Mouse (Mus musculus): ENCODE results near the gene Hoga1. TPM values are rescaled to one million over a fixed set of nuclear protein-coding genes. Genes with fewer than 3 reads are reported as not detected.

Gene Hoga1
- polyA plus RNA-seq, 2 experiments = 2.4 to 3.7 TPM

DNA sequence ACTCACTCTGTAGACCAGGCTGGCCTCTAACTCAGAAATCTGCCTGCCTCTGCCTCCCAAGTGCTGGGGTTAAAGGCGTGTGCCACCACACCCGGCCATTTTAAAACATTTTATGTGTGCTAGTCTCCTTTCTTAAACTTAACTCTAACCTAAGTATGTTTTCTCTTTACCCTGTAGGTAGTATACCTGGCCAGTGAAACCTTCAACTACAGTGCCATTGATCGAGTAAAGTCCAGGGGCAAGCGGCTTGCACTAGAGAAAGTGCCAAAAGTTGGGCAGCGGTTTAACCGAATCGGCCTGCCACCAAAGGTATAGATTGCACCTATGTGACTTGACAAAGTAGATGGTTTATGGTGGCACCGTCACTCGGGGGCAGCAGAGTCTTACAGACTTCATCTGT is 59.3 kb downstream of the Hoga1 start:
- Histone ChIP-seq H3K4me3 (replicated peaks; ENCODE audit: low read length) (no peak overlapping the region), H3K27me3 (ENCODE audit: control insufficient read depth, insufficient read depth, low read length) (no peaks in the 10 kb centered on the region), H3K36me3 (ENCODE audit: control insufficient read depth, insufficient read depth, low read length) (peaks cover 48% of the 10 kb centered on the region), H3K27ac (replicated peaks; ENCODE audit: low read depth, low read length) (no peak overlapping the region), H3K4me2 (replicated peaks; ENCODE audit: low read depth, low read length, severe bottlenecking) (no peak overlapping the region), H3K9me3 (ENCODE audit: control insufficient read depth, low read length) (no peaks in the 10 kb centered on the region), H3K9ac (ENCODE audit: low read depth, low read length, severe bottlenecking) (no peak overlapping the region), H3K4me1 (ENCODE audit: control insufficient read depth, insufficient read depth, low read length) (no peaks in the 10 kb centered on the region)
- TF ChIP-seq POLR2A (IDR thresholded peaks at IDR 0.05; ENCODE audit: borderline replicate concordance, extremely low read depth, insufficient read depth, insufficient read length) = no peak
- ATAC-seq (ENCODE audit: low FRiP score, low read depth) (no peak), DNase-seq (ENCODE audit: low spot score) (no peak)
- 92% methylated on average over 9 of the region's 9 CpGs for WGBS

DNA sequence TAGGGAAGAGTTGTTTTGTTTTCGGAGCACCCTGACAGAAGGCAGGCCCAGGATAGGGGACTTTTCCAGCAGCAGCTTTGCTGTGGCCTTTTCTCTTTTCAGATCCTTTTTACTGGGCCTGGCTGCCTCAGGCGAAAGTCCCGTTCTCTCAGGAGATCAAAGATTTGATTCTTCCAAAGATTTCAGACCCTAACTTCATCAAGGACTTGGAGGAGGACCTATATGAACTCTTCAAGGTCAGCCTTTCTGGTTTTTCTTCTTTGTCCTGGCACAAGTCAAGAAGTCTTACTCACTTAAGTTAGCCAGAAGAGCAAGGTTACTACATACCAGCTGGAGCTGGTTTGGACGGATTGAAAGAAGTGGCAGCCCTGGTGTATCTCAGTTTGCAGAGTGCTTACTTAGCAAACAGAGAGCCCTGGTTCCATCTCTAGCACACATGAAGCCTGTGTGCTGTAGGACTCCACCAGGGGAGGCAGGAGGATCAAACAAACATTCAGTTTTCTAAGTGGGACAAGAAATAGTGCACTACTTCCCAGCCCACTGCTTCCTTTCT is 70.4 kb downstream of the Hoga1 start:
- DNase-seq (ENCODE audit: low spot score) (no peak), ATAC-seq (ENCODE audit: low FRiP score, low read depth) (no peak)
- Histone ChIP-seq H3K27ac (replicated peaks; ENCODE audit: low read depth, low read length) (no peak overlapping the region), H3K27me3 (ENCODE audit: control insufficient read depth, insufficient read depth, low read length) (no peaks in the 10 kb centered on the region), H3K4me3 (replicated peaks; ENCODE audit: low read length) (no peak overlapping the region), H3K9me3 (ENCODE audit: control insufficient read depth, low read length) (no peaks in the 10 kb centered on the region), H3K4me1 (ENCODE audit: control insufficient read depth, insufficient read depth, low read length) (no peaks in the 10 kb centered on the region), H3K36me3 (ENCODE audit: control insufficient read depth, insufficient read depth, low read length) (peaks cover 78% of the 10 kb centered on the region), H3K9ac (ENCODE audit: low read depth, low read length, severe bottlenecking) (no peak overlapping the region), H3K4me2 (replicated peaks; ENCODE audit: low read depth, low read length, severe bottlenecking) (no peak overlapping the region)
- TF ChIP-seq POLR2A (IDR thresholded peaks at IDR 0.05; ENCODE audit: borderline replicate concordance, extremely low read depth, insufficient read depth, insufficient read length) = no peak
- WGBS = 91% methylated on average over 4 of the region's 4 CpGs

DNA sequence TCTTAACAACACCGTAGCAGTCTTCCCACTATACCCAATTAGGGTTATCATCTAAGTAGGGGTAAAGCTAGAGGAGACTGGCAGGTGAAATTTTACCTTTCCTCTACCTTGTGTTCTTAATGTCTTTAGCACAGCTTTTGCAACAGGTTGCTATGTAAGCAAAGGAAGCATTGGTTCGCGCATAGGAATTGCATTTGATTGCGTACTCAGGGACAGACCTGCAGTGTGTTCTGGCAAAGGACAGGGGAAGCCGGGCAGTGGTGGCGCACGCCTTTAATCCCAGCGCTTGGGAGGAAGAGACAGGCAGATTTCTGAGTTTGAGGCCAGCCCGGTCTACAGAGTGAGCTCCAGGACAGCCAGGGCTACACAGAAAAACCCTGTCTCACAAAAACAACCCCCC is 72.7 kb downstream of the Hoga1 start:
- TF ChIP-seq POLR2A (IDR thresholded peaks at IDR 0.05; ENCODE audit: borderline replicate concordance, extremely low read depth, insufficient read depth, insufficient read length) = no peak
- ATAC-seq (ENCODE audit: low FRiP score, low read depth) (no peak), DNase-seq (ENCODE audit: low spot score) (no peak)
- Histone ChIP-seq H3K4me1 (ENCODE audit: control insufficient read depth, insufficient read depth, low read length) (no peaks in the 10 kb centered on the region), H3K9ac (ENCODE audit: low read depth, low read length, severe bottlenecking) (no peak overlapping the region), H3K9me3 (ENCODE audit: control insufficient read depth, low read length) (no peaks in the 10 kb centered on the region), H3K36me3 (ENCODE audit: control insufficient read depth, insufficient read depth, low read length) (peaks cover 92% of the 10 kb centered on the region), H3K4me2 (replicated peaks; ENCODE audit: low read depth, low read length, severe bottlenecking) (no peak overlapping the region), H3K27me3 (ENCODE audit: control insufficient read depth, insufficient read depth, low read length) (no peaks in the 10 kb centered on the region), H3K4me3 (replicated peaks; ENCODE audit: low read length) (no peak overlapping the region), H3K27ac (replicated peaks; ENCODE audit: low read depth, low read length) (no peak overlapping the region)
- 94% methylated on average over 9 of the region's 9 CpGs for WGBS

DNA sequence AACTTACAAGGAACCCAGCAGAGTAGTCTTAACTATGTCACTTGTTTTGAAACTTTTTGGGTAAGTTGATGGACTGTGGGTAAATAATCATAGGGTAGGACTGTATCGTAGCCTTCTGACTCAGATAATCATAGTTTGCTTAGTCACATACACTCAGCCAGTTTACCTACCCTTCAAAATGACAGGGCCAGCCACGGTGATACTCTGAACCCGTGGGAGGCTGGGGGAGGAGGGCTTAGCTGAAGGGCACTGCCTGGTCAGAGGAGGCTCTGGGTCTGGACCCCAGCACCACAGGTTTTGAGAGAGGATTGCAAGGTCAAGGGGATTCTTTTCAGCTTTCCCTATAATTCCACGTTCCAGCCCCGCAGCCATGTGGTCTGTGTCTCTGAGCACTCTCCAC is 73.2 kb downstream of the Hoga1 start:
- Histone ChIP-seq H3K4me3 (replicated peaks; ENCODE audit: low read length) (no peak overlapping the region), H3K27ac (replicated peaks; ENCODE audit: low read depth, low read length) (no peak overlapping the region), H3K4me2 (replicated peaks; ENCODE audit: low read depth, low read length, severe bottlenecking) (no peak overlapping the region), H3K9ac (ENCODE audit: low read depth, low read length, severe bottlenecking) (no peak overlapping the region), H3K27me3 (ENCODE audit: control insufficient read depth, insufficient read depth, low read length) (no peaks in the 10 kb centered on the region), H3K9me3 (ENCODE audit: control insufficient read depth, low read length) (no peaks in the 10 kb centered on the region), H3K36me3 (ENCODE audit: control insufficient read depth, insufficient read depth, low read length) (peaks cover 92% of the 10 kb centered on the region), H3K4me1 (ENCODE audit: control insufficient read depth, insufficient read depth, low read length) (no peaks in the 10 kb centered on the region)
- WGBS = 85% methylated on average over 5 of the region's 5 CpGs
- ATAC-seq (ENCODE audit: low FRiP score, low read depth) = no peak
- no peak for TF ChIP-seq POLR2A (IDR thresholded peaks at IDR 0.05; ENCODE audit: borderline replicate concordance, extremely low read depth, insufficient read depth, insufficient read length)
- no peak for DNase-seq (ENCODE audit: low spot score)

DNA sequence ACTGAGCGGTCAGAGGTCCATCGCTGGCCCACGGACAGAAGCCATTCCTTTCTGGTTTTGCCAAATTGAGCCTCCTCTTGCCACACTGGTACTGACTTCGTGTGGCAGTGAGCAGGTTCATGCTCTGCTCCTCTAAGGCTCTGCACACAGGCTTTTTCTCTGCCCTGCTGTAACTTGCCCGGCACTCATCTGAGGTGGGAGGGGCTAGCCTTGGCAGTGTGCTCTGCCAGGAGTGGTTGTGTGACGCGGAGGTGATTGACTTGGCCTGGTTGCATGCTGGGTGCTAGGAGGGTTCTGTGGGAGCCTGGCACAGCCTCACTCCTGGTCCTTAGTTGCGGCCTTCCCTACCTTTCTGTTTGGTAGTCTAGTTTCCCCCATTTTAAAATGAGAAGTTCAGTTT is 75.0 kb downstream of the Hoga1 start:
- no peaks in the 10 kb centered on the region for H3K27me3 ChIP-seq (ENCODE audit: control insufficient read depth, insufficient read depth, low read length)
- peaks cover 95% of the 10 kb centered on the region for H3K36me3 ChIP-seq (ENCODE audit: control insufficient read depth, insufficient read depth, low read length)
- H3K4me3 ChIP-seq (replicated peaks; ENCODE audit: low read length) = no peak overlapping the region
- no peak overlapping the region for H3K27ac ChIP-seq (replicated peaks; ENCODE audit: low read depth, low read length)
- H3K4me1 ChIP-seq (ENCODE audit: control insufficient read depth, insufficient read depth, low read length) = no peaks in the 10 kb centered on the region
- WGBS = 86% methylated on average over 8 of the region's 8 CpGs
- TF ChIP-seq POLR2A (IDR thresholded peaks at IDR 0.05; ENCODE audit: borderline replicate concordance, extremely low read depth, insufficient read depth, insufficient read length) = no peak
- no peak for ATAC-seq (ENCODE audit: low FRiP score, low read depth)
- no peaks in the 10 kb centered on the region for H3K9me3 ChIP-seq (ENCODE audit: control insufficient read depth, low read length)
- H3K4me2 ChIP-seq (replicated peaks; ENCODE audit: low read depth, low read length, severe bottlenecking) = no peak overlapping the region
- no peak overlapping the region for H3K9ac ChIP-seq (ENCODE audit: low read depth, low read length, severe bottlenecking)
- DNase-seq (ENCODE audit: low spot score) = no peak

Other genes with a start within 250 kb of the Hoga1 start
- gene Arhgap19, start 243.6 kb upstream of the Hoga1 start, polyA plus RNA-seq (2012; rRNA removed) = 19.7 and 19.9 TPM in 2 replicates
- gene Arhgap19, start 243.6 kb upstream of the Hoga1 start, polyA plus RNA-seq (2014; fragmentation: Nextera tagmentation; extraction: Ambion mirVana) = 18.8 and 19.1 TPM in 2 replicates
- gene Frat1, start 215.6 kb upstream of the Hoga1 start, polyA plus RNA-seq (2012; rRNA removed) = 1.5 and 1.9 TPM in 2 replicates
- gene Frat1, start 215.6 kb upstream of the Hoga1 start, polyA plus RNA-seq (2014; fragmentation: Nextera tagmentation; extraction: Ambion mirVana) = 4.6 and 4.9 TPM in 2 replicates
- 3.6 and 4.7 TPM in 2 replicates for gene Frat2, start 197.5 kb upstream of the Hoga1 start, polyA plus RNA-seq (2012; rRNA removed)
- 1.9 and 3.2 TPM in 2 replicates for gene Frat2, start 197.5 kb upstream of the Hoga1 start, polyA plus RNA-seq (2014; fragmentation: Nextera tagmentation; extraction: Ambion mirVana)
- 13.9 and 15.0 TPM in 2 replicates for gene Rrp12, start 149.4 kb upstream of the Hoga1 start, polyA plus RNA-seq (2012; rRNA removed)
- 13.2 TPM in 2 replicates for gene Rrp12, start 149.4 kb upstream of the Hoga1 start, polyA plus RNA-seq (2014; fragmentation: Nextera tagmentation; extraction: Ambion mirVana)
- 465 and 490 TPM in 2 replicates for gene Pgam1, start 133.7 kb upstream of the Hoga1 start, polyA plus RNA-seq (2012; rRNA removed)
- gene Pgam1, start 133.7 kb upstream of the Hoga1 start, polyA plus RNA-seq (2014; fragmentation: Nextera tagmentation; extraction: Ambion mirVana) = 543 and 562 TPM in 2 replicates
- gene Exosc1, start 112.2 kb upstream of the Hoga1 start, polyA plus RNA-seq (2012; rRNA removed) = 35.9 and 40.1 TPM in 2 replicates
- gene Exosc1, start 112.2 kb upstream of the Hoga1 start, polyA plus RNA-seq (2014; fragmentation: Nextera tagmentation; extraction: Ambion mirVana) = 74.9 and 76.1 TPM in 2 replicates
- gene Zdhhc16, start 112.1 kb upstream of the Hoga1 start, polyA plus RNA-seq (2012; rRNA removed) = 114 and 146 TPM in 2 replicates
- 76.1 and 79.2 TPM in 2 replicates for gene Zdhhc16, start 112.1 kb upstream of the Hoga1 start, polyA plus RNA-seq (2014; fragmentation: Nextera tagmentation; extraction: Ambion mirVana)
- 83.7 and 102 TPM in 2 replicates for gene Mms19, start 64.5 kb upstream of the Hoga1 start, polyA plus RNA-seq (2012; rRNA removed)
- 30.0 and 36.1 TPM in 2 replicates for gene Mms19, start 64.5 kb upstream of the Hoga1 start, polyA plus RNA-seq (2014; fragmentation: Nextera tagmentation; extraction: Ambion mirVana)
- gene Ubtd1, start 63.8 kb upstream of the Hoga1 start, polyA plus RNA-seq (2012; rRNA removed) = 38.9 and 50.1 TPM in 2 replicates
- gene Ubtd1, start 63.8 kb upstream of the Hoga1 start, polyA plus RNA-seq (2014; fragmentation: Nextera tagmentation; extraction: Ambion mirVana) = 19.4 and 19.7 TPM in 2 replicates
- gene Ankrd2, start 9.6 kb upstream of the Hoga1 start, polyA plus RNA-seq (2012; rRNA removed) = 0.58 and 0.96 TPM in 2 replicates
- 0.66 and 1.5 TPM in 2 replicates for gene Ankrd2, start 9.6 kb upstream of the Hoga1 start, polyA plus RNA-seq (2014; fragmentation: Nextera tagmentation; extraction: Ambion mirVana)
- gene 4933411K16Rik, start 6.6 kb downstream of the Hoga1 start, polyA plus RNA-seq (2012; rRNA removed) = 0.34 and 0.49 TPM in 2 replicates
- gene 4933411K16Rik, start 6.6 kb downstream of the Hoga1 start, polyA plus RNA-seq (2014; fragmentation: Nextera tagmentation; extraction: Ambion mirVana) = 0.33 TPM in 1 of 2 replicates, not detected in the other
- 22.8 and 25.8 TPM in 2 replicates for gene Morn4, start 40.7 kb downstream of the Hoga1 start, polyA plus RNA-seq (2012; rRNA removed)
- 20.0 and 25.5 TPM in 2 replicates for gene Morn4, start 40.7 kb downstream of the Hoga1 start, polyA plus RNA-seq (2014; fragmentation: Nextera tagmentation; extraction: Ambion mirVana)
- gene Pi4k2a, start 44.9 kb downstream of the Hoga1 start, polyA plus RNA-seq (2012; rRNA removed) = 34.4 and 38.1 TPM in 2 replicates
- gene Pi4k2a, start 44.9 kb downstream of the Hoga1 start, polyA plus RNA-seq (2014; fragmentation: Nextera tagmentation; extraction: Ambion mirVana) = 29.9 and 32.8 TPM in 2 replicates
- gene Avpi1, start 83.4 kb downstream of the Hoga1 start, polyA plus RNA-seq (2012; rRNA removed) = 16.5 and 17.6 TPM in 2 replicates
- 34.2 and 34.8 TPM in 2 replicates for gene Avpi1, start 83.4 kb downstream of the Hoga1 start, polyA plus RNA-seq (2014; fragmentation: Nextera tagmentation; extraction: Ambion mirVana)
- 105 and 131 TPM in 2 replicates for gene Marveld1, start 101.8 kb downstream of the Hoga1 start, polyA plus RNA-seq (2012; rRNA removed)
- 25.4 and 36.4 TPM in 2 replicates for gene Marveld1, start 101.8 kb downstream of the Hoga1 start, polyA plus RNA-seq (2014; fragmentation: Nextera tagmentation; extraction: Ambion mirVana)
- gene Zfyve27, start 118.3 kb downstream of the Hoga1 start, polyA plus RNA-seq (2012; rRNA removed) = 47.4 and 58.6 TPM in 2 replicates
- gene Zfyve27, start 118.3 kb downstream of the Hoga1 start, polyA plus RNA-seq (2014; fragmentation: Nextera tagmentation; extraction: Ambion mirVana) = 13.1 and 16.5 TPM in 2 replicates
- gene Sfrp5, start 156.6 kb downstream of the Hoga1 start, polyA plus RNA-seq (2012; rRNA removed) = 7.2 and 8.7 TPM in 2 replicates
- gene Sfrp5, start 156.6 kb downstream of the Hoga1 start, polyA plus RNA-seq (2014; fragmentation: Nextera tagmentation; extraction: Ambion mirVana) = 5.1 and 5.4 TPM in 2 replicates
- 0.06 and 0.11 TPM in 2 replicates for gene Golga7b, start 202.0 kb downstream of the Hoga1 start, polyA plus RNA-seq (2012; rRNA removed)
- gene Golga7b, start 202.0 kb downstream of the Hoga1 start, polyA plus RNA-seq (2014; fragmentation: Nextera tagmentation; extraction: Ambion mirVana) = not detected in 2 replicates